Mouse (Mus musculus) embryonic fibroblast, embryonic 13.5 days (primary cell): ENCODE results near the gene H60b.

ENCODE experiments used
- CTCF ChIP-seq: IDR thresholded peaks from 2 replicates; pipeline ENCODE4 v1.5.1; 2011; ENCODE audit warnings: mild to moderate bottlenecking, control low read depth, low read length, moderate library complexity, borderline replicate concordance; ENCODE audit not compliant: insufficient read depth
- POLR2A ChIP-seq: IDR thresholded peaks from 2 replicates; pipeline ENCODE4 v1.6.1; 2011; ENCODE audit warnings: low read depth, mild to moderate bottlenecking, control low read depth, low read length, moderate library complexity

- no peak for TF ChIP-seq CTCF
- no peak for TF ChIP-seq POLR2A
Measured at GRCm38 (mm10) chr10:22303736-22304135, 145.3 kb downstream of the H60b start.
